Mouse (Mus musculus) thymus, postnatal 10 days (tissue): ENCODE data around the gene Proser3.
A peak's percentile ranks its signal among the peaks of the same experiment; 100 is the strongest.

Source experiments
- DNase-seq, 2 experiments: peaks; one replicate each; pipeline ENCODE4 v3.0.0; 2021; ENCODE audit warnings: low spot score in 2 of 2

Gene Proser3

GRCm38 (mm10) chr7:30490251-30490956 lies 61.7 kb downstream of the Proser3 start:
- peak in 1 of 2 experiments; percentile 53 for DNase-seq
